Mouse (Mus musculus): ENCODE measurements at regions not wholly inside any gene's neighbourhood (a gene's known extent, or its start where the extent isn't known, plus 50 kb on each side); places are given as distances from the start of the nearest gene placed in this dataset.

DNA sequence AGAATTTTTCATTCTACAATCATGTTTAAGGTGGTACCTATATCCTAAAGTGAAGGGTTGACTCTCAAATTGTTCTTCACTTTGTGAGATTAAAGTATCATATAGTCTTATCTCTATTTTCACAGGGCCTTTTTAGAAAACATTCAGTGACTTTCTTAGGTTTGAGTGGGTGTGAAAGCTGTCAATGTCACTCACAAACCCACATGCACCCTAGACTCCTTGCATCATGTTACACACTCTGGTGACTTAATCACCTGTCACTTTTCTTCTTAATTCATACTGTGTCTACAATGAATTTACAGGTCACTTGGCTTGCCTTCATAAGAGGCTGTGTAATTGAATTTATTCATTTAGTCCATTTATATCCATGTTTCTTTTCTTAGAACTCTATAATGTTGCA, 1026.8 kb upstream of the Alcam start:
- intact Hi-C loops (cut with DNase I) = no loop called here
- no peak for DNase-seq

DNA sequence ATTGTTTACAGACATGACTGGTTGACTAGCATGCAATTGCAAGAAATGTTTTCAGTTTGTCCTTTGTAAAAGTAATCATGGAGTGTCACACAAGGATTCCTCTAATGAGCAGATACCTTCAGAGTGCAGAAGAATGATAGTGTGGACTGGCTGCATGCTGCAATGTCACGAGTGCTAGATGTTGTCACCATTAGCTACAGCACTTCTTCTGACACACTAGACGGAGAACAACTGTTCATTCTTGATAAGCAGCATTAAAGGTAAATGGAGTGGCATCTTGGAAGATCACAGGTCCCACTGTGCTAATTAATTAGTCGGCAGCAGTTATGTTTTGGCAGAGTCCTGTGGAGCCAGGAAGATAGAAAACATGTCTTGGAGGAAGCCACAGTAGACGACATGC, 985.6 kb upstream of the Alcam start:
- DNase-seq = no peak
- intact Hi-C loops (cut with DNase I) = no loop called here

DNA sequence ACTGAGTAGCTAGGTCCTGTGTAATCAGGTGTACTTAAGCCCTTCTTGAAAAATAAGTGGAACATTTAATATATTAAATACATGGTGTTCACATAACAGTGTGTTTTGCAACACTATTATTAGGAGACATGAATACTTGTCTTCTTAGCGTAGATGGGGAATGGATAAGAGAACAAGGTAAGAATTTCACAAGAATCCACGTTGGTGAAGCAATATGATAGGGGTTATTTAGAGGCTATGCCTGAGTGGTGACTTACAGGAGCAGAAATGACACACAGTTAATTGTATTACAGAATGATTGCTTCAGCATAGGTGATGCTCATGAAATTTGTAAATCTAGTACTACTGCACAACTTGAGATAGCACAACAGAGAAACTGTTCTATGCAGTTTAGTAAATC, 964.5 kb upstream of the Alcam start:
- intact Hi-C loops (cut with DNase I) = no loop called here
- DNase-seq = no peak

DNA sequence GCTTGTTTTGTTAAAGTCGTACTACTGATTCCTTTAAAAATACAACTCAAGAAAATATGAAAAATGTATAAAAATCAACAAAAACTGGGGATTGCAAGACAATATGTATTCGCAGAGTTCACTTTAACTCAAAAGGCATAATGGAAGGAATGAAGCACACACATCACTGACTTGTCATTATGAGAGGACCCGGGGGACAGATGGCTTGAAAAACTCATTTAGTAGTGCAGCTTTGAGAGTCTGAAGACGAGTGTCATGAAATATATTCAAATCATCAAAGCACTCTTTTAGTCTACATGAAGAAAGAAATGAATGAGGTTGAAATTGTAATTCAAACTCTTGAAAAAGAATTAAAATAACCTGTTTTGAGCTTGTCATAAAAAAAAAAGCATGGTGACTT, 931.3 kb upstream of the Alcam start:
- intact Hi-C loops (cut with DNase I) = no loop called here
- no peak for DNase-seq

DNA sequence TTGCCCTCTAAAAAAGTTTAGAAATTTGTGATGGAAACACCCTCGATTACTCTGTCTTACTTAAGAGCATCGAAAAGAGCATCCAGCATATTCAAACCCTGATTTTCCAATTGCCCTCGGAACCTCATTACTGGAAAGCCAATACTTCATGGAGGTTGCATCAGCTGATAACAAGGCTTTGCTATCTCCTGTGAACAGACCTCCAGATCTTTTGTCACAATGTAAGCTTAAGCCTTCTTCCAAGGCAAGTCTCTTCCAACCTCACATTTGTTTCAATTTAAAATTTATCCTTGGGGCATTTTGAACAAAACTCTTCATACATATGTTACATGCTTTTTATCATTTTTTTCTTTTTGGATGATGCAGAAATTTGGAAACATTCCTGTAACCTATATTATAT, 888.3 kb upstream of the Alcam start:
- no peak for DNase-seq
- intact Hi-C loops (cut with DNase I) = no loop called here

DNA sequence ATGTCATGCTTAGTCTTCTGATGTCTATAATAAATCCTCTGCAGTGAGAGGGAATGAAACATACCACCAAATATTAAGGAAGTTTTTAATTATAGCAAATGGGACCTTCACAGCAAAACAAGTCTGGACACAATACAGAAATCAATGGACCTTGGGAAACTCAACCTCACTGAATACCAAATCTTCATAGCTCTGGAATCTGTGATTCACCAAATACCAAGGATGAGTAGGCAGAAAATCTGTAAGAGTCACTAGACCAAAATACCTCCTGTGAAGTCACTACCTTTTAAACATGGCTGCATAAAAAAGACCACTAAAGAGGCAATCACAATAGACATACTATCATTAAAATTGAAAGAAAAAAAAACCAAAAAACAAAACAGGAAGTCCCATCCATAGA, 872.5 kb upstream of the Alcam start:
- intact Hi-C loops (cut with DNase I) = no loop called here
- no peak for DNase-seq

DNA sequence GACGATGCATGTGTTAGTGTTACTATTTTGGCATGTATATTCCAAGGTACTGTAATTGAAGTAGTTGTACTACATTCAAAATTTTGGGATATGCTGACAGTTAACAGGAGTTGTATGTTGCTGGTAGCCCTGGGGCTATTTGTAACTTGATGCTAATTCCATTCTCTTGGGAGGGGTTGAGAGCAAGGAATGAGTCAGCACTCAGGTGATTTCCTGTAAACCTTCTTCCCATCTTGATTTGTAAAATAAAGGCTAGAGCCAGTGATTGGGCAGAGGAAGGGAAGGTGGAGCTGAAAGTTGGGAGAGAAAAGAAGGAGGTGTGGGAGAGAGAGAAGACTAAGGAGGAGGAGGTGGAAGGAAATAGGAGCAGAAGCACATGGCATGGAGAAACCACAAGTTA, 838.2 kb upstream of the Alcam start:
- no peak for DNase-seq
- intact Hi-C loops (cut with DNase I) = no loop called here

DNA sequence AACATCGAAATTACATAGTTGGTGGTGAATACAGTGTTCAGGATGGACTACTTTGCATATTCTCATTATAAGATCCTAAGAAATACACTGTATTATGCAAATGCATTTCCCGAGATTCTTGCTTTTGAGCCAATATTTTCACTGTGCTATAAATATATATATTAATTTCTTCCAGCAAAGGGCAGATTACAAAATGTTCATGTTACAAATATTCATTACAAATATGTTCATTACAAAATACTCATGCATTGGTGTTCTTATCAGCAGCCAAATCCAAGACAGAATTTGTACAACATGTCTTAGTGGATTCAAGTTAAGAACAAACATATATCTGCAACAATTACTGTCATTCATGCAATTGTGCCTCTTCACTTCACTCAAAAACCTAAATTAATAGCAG, 828.1 kb upstream of the Alcam start:
- intact Hi-C loops (cut with DNase I) = no loop called here
- DNase-seq = no peak

DNA sequence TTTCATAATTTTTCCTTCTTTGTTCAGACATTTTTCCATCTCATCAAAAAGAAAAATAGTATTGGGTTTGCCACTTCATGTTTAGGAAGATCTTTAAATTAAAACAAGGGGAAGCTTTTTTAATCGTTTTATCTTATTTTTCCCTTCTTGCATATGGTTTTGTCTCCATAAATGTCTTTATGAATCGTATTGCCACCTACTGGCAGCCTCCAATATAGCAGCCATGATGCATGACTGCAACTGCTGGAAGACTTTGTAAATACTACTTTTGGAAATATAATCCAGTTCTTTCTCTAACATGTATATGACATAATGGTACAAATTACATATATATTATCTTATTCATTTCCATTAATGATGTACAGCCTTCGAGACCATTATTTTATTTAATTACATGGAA, 812.2 kb upstream of the Alcam start:
- DNase-seq = peak; percentile 63 to 75
- intact Hi-C loops (cut with DNase I) = loop anchor here (2.0 to 5.0 kb wide), 3 partner anchors 814 to 1949 kb away; partner anchors contain the start of gene Alcam

DNA sequence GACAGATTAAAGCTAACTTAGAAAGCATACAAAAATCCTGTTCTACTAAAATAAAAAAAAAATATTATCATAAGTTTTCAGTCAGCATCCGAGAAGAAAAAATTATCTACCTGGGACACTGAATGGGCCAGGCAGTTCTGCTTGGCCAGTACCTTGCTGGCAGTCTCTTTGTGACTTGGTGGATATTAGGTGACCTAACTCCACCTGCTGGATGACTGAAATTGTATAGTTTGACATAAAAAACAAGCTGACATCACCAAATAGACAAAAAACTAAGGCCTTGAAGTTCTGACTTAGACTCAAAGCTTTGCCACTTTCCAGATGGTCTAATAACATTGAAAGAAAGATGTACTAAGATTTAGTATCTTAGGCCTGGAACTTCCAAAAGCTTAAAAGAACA, 791.5 kb upstream of the Alcam start:
- intact Hi-C loops (cut with DNase I) = no loop called here
- DNase-seq = no peak

DNA sequence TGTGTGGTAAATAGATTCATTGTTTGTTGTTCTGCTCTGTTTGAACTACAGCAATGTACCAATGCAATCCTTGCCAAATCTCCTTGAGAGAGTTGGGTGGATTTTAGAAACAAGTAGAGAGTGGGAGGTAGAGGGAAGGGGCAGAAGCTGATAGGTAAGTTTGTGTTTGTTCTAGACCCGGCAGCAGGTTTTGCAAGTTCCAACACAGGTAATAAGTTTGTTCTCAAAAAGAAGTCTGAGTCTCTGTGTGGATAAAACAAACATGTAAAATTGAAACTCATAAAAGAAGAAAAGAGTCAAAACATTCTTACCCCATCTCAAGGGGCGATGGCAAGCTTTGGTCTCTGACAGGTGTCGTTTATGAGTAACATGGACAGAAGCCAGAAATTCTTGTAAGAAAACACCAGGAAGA, 788.3 kb upstream of the Alcam start:
- intact Hi-C loops (cut with DNase I) = no loop called here
- DNase-seq = no peak

DNA sequence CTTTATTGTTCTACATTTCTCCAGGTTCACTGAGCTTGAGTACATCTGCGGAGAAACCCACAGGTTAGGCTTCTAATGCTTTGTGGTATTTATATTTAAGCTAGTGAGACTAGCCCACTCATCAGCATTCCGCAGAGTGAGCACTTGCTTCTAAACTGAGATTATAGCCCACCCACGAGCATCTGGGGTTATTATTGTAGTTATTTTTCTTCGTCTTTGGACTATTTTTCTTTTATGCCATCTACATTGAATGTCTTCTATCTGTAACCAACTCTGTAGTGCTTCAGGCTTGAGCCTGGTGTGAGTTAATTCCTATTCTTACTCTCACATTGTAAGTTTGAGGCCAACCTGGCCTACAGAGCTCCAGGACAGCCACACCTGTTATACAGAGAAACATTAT, 765.0 kb upstream of the Alcam start:
- no peak for DNase-seq
- intact Hi-C loops (cut with DNase I) = no loop called here

DNA sequence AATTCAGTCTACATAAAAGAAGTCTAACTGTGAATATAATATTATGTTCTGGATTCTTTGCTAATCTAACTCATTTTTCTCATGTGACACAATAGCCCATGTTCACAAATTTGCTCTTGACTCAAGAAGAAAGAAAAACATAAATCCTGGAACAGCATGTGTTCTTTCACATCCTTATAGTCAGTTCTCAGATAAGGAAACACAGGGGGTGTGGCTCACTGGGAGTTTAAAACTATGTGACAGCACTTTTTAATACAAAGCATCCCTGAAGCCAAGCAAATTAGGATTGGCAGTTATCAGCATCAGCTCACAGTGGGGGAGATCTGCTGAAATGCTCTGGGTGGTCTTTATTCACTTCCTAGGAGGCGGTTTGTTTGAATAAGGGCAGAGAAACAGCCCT, 747.6 kb upstream of the Alcam start:
- intact Hi-C loops (cut with DNase I) = no loop called here
- DNase-seq = no peak

DNA sequence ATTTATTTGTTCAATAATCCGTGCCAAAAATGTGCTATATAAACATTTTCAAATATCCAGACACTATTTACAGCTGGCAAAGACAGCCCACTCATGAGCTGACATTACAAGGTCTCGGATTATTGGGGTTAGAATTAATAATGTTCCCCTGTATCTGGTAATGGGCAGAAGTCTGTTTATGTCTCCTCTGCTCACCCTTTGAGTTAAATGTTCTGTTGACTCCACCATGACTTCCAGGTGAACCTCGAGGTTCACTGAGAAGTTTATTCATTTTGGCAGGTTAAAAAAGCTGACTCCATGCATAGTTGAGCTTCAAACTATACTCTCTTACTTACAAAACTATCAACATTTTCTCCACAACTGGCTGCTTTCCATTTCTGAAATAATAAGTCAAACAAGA, 732.6 kb upstream of the Alcam start:
- intact Hi-C loops (cut with DNase I) = no loop called here
- DNase-seq = no peak

DNA sequence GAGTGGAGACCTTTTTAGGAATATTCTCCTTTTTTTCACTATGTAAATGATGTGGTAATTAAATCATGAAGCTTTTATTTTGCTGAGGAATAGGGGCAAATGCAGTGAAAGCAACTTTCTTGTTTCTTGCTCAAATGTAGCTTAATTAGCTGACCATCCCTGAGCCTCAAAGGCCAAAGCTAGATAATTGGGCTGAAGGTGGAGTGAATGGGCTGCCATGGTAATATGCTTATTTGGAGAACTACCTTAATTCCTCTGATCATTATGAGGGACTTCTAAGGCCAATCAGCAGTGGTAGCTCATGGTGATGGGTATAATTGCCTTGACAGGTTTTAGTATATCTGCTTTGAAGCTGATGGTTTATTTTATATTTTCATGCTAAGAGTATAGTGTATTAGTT, 702.5 kb upstream of the Alcam start:
- no peak for DNase-seq
- intact Hi-C loops (cut with DNase I) = no loop called here

DNA sequence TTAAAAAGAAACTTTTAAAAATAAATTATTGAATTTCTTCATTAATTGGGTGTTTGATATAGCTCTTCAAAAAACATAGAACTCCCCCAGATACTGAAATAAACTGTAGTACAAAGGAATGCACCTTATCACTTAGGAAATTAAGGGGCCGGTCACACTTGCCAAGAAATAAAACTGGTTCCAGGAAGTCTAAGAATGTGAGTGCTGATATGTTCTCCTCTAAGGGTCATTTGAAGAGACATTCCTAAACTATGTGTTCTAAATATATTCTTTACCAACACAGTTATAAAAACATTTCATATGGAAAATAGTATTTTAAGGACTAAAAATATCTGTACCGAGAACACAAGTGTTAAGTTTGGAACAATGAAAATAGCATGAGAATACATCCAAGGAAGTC, 676.8 kb upstream of the Alcam start:
- intact Hi-C loops (cut with DNase I) = loop anchor here (5.0 kb wide), 1 partner anchor 678 kb away; the partner anchor contains the start of gene Alcam
- peak; percentile 34 to 49 for DNase-seq

DNA sequence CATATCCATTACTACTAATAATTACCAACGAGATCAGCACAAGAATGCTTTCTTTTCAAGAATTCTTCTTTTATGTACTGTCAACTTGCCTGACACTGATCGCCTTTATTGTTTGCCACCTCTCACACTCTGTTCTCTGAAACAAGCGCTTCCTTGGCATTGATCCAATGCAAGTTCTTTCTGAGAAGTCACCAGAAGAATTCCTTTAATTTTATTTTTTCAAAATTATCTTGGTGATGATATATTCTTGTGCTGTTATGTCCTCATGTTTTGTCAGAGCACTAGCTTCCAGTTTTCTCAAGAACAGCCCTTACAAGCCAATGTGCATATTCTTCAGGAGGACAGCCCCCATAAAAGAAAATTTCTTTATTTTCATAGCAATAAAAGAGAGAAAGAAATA, 654.9 kb upstream of the Alcam start:
- no peak for DNase-seq
- intact Hi-C loops (cut with DNase I) = no loop called here

DNA sequence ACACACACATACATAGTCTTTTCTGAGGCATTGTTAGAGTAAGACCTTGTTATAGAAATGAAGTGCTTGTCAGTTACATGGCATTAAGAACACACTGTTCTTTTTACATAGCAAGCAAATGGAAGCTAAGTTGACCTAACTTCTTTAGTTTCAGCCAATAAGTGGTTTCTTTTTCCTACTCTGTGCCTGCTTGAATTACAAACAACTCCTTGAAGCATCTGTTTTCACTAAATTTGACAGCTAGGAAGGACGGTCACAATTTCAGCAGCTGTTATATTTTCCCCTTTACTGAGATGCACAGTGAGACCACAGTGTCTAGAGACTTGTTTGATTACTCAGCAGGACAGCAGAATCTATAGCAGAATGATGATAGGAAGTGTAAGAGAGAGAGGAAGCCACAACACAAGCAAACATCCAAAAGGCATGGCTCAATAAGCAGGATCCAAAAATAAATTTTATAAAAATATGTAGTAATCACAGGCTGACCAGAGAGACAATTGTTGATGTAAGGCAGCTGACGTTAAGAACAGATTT, 641.6 kb upstream of the Alcam start:
- intact Hi-C loops (cut with DNase I) = no loop called here

DNA sequence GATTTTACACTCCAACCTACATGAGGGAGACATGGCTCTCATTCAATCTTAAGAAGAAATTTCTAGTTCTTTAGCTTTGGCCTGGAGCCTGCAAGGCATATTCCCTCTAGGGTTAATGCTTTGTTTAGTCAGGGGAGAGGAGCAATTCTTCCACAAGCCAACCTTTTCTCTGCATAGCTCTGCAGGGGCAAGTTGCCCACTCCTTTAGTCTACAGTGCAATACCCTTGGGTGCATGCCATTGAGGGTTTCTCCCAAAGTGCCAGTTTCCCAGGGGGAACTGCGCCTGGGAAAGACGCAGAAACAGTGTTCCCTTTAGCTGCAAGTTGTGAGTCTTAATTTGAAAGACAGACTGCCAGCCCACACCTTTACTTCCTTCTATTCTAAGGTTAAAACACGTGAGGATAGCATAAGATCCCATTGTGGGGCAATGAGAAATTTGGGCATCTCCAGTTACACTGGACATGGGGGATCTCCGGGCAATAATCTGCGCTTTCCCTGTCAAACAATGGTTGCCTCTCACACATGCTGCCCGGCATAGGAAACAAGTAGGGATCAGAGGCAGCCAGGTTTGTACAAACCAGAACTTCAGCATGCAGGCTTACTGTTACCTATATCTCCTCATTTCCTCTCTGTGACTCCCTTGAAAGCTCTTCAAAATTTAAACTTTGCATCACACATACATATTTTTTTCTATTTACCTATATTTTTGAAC, 620.1 kb upstream of the Alcam start:
- intact Hi-C loops (cut with DNase I) = no loop called here
- DNase-seq = no peak

More for the DNA sequence above, 641.6 kb upstream of the Alcam start:
- DNase-seq = peak in 1 of 2 experiments; percentile 5

DNA sequence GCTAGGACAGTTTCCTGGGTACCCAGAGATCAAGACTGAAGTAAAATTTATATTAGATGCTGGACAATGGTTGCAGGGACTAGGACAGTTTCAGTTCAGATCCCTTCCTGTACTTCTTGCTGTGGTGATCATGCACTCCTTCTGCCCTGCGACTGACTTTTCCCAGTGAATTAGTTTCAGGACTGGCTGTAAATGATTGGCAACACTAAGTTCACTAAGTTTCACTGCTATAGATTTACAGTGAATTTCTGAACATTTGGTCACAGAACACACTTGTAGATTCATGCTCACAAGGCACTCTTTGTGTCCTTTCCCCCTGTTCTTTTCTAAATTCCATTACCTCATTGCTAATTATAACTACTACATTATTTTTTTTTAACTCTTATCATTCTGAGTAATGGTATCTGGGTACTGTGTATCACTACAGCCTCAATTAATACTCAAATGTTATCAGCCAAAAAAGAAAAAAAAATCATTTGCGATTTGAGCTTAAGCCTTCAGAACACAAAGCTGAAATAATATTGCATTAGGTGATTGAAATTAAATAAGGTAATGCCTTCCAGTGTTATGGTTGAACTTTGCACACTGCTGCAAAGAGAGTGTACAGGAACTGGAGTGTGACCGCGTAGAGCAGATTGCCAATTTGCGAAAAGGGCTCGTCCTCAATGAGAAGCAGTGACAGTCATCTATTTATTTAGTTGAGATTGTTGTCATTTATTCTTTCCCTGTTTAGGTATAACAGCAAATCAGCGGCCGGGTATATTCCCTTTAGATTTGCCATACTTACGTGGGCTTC, 618.2 kb upstream of the Alcam start:
- intact Hi-C loops (cut with DNase I) = no loop called here
- peak in 1 of 2 experiments; percentile 4 for DNase-seq

DNA sequence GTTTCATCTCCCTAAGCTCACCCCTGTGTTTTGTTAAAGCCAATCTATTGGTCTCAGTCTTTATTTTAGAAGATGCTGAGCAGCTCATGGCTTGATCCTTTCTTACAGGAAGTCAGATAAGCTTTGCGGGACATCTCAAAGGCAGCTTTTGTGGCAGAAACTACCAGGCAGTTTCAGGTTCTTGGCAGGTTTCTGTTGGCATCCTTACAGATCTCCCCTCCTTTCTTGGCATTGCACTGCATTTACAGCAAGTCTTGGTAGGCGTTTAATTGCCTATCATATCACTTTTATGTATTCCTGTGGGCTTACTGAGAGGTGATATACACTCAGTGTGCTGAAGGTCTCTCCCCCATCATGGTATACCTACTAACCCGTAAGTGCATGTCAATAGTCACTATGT, 610.3 kb upstream of the Alcam start:
- DNase-seq = no peak
- intact Hi-C loops (cut with DNase I) = no loop called here

DNA sequence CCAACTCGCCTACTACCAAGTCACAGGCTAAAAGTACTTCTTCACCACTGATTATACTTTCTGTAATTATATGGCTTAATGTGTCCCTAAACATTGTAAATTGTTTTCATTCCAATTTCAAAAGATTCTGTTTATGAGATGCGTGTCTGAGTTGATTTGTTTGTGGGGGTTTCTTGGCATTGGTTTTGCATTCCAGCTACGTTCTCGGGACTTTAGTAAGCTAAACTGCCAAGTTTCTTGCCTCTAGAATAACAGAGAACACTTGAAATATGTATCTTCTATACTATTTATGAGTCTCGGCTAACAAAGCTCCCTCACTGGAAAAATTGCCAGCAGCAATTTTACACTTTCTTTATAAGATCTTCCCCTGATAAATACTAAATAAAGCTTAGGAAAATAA, 609.2 kb upstream of the Alcam start:
- no peak for DNase-seq
- intact Hi-C loops (cut with DNase I) = no loop called here

Data from heart, postnatal 10 days (tissue).